Mouse (Mus musculus): ENCODE results near the gene Fgfrl1. TPM values are rescaled to one million over a fixed set of nuclear protein-coding genes. Genes with fewer than 3 reads are reported as not detected.

Fgfrl1 gene
- total RNA-seq, 2 experiments from 2014 or later: 20.0 to 20.6 TPM

GRCm38 (mm10) chr5:108662772-108663171, 29.4 kb upstream of the Fgfrl1 start:
- intact Hi-C loops (cut with DNase I): no loop called here
- DNase-seq (ENCODE audit: low spot score in 2 of 2): no peak

DNA sequence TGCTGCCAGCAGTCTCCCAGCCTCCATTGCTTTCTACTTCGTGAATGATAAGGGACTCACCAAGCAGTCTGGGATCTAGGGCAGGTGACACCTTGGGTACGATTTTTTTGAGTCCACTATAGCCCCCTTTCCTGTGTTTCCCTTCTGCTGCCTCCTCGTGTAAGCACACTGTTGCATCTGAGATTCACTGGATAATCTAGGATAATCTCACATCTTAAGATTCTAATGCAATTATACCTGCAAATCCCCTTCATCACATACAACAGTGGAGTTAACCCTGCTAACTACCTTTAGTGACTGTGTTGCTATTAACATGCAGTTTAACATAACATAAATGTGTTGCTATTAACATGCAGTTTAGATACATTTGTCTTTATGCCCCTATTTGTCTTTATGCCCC, 27.1 kb upstream of the Fgfrl1 start:
- intact Hi-C loops (cut with DNase I): no loop called here
- DNase-seq (ENCODE audit: low spot score in 2 of 2): no peak

DNA sequence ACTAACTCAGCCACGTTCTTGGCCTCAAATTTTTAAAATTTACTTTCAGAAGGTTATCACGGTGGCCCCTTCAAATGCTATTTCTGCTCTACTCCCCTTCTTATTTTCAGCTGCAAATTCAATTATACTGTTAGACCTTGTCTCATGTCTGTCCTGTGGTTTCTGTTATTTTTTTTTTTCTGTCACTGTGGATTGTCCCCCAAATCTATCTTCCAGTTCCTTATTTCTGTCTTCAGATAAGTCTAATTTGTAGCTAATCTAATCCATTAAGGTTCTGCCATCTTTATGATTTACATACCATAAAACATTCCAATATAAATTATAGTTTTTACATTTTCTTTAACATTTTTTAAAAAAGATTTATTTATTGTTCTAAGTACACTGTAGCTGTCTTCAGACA, 24.8 kb upstream of the Fgfrl1 start:
- intact Hi-C loops (cut with DNase I): no loop called here
- no peak for DNase-seq (ENCODE audit: low spot score in 2 of 2)

DNA sequence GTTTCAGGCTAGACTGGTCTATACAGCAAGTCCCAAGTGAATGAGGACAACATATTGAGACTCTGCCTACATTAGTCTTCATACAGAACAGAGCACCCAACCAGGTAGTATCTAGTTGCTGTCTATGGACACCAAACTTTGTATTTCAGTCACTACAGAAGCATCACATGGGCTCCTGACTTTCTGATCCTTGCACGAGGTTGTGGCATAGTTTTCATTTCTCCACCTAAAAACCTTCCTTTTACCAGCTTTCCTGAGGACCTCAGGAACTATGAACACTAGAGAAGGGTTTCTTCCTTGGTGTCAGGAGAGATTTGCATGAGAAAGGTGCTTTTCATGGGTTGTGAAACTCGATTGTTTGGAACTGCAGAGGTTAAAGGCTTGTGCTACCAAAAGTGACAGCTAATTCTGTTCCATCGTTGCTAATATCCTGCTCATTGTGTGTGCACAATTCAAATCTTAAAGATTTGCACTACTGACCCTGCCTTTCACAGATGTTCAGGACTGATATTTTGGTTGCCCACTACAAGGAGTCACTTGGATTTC, 23.7 kb upstream of the Fgfrl1 start:
- no peak for DNase-seq (ENCODE audit: low spot score in 2 of 2)
- intact Hi-C loops (cut with DNase I): no loop called here

GRCm38 (mm10) chr5:108668977-108669936, 22.9 kb upstream of the Fgfrl1 start, which contains the start of gene Dgkq:
Gene Dgkq, minus strand, starts transcription at chr5:108669672.
- intact Hi-C loops (cut with DNase I): no loop called here
- DNase-seq (ENCODE audit: low spot score in 2 of 2): peak; percentile 89 to 93

DNA sequence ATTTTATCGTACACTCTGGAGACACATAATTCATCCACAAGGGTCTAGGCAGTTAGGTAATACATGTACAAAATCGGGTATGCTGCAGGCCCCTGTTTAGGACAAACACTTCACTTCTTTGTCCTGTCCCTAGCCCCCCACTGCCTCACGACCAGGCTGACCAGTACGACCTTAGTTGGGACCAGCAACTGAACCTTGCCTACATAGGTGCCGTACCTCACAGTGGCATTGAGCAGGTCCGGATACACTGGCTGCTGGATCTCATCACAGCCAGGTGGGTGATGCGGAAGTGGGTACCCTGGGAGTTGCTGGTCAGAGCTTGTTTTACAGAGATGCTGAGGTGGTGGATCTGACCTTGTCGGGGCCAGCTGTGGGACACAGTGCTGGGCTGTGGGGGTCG, 22.2 kb upstream of the Fgfrl1 start:
- intact Hi-C loops (cut with DNase I): loop anchor here (2.0 to 10.0 kb wide), 2 partner anchors 57 to 885 kb away; partner anchors contain the start of gene Crlf2
- no peak for DNase-seq (ENCODE audit: low spot score in 2 of 2)

DNA sequence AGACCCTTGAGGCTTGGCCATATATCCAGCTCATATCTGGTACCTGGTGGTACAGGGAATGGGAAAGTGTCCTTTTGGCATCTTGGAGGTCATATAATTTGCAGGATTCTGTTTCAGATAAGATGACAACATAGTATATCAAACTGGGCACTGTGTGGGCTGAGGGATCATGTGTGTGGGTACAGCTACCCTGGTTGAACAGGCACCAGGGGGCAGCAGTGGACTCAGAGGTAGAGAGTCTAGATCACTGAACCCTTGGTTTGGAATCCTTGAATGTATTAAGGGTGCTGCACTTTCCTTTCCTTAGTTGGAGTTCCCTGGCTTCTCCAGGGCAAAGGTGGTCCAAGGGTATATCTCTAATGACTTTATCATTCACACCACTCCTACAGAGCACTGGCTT, 21.4 kb upstream of the Fgfrl1 start:
- intact Hi-C loops (cut with DNase I): loop anchor here (2.0 to 10.0 kb wide), 2 partner anchors 56 to 884 kb away; partner anchors contain the start of gene Crlf2
- DNase-seq (ENCODE audit: low spot score in 2 of 2): no peak

- no peak for DNase-seq (ENCODE audit: low spot score in 2 of 2)
- intact Hi-C loops (cut with DNase I): loop anchor here (2.0 to 10.0 kb wide), 2 partner anchors 55 to 883 kb away; partner anchors contain the start of gene Crlf2
Observed at GRCm38 (mm10) chr5:108671757-108672156, 20.4 kb upstream of the Fgfrl1 start.

- intact Hi-C loops (cut with DNase I): loop anchor here (10.0 kb wide), 1 partner anchor 880 kb away; the partner anchor contains the start of gene Crlf2
- DNase-seq (ENCODE audit: low spot score in 2 of 2): no peak
Observed at GRCm38 (mm10) chr5:108674624-108675023, 17.6 kb upstream of the Fgfrl1 start.

GRCm38 (mm10) chr5:108675251-108675816, 16.8 kb upstream of the Fgfrl1 start, which contains the start of gene Slc26a1:
Gene Slc26a1, minus strand, starts transcription at chr5:108675569.
- intact Hi-C loops (cut with DNase I): loop anchor here (10.0 kb wide), 1 partner anchor 879 kb away; the partner anchor contains the start of gene Crlf2
- no peak for DNase-seq (ENCODE audit: low spot score in 2 of 2)

GRCm38 (mm10) chr5:108676772-108677498, 15.2 kb upstream of the Fgfrl1 start:
- intact Hi-C loops (cut with DNase I): loop anchor here (10.0 kb wide), 1 partner anchor 878 kb away; the partner anchor contains the start of gene Crlf2
- DNase-seq (ENCODE audit: low spot score in 2 of 2): no peak

DNA sequence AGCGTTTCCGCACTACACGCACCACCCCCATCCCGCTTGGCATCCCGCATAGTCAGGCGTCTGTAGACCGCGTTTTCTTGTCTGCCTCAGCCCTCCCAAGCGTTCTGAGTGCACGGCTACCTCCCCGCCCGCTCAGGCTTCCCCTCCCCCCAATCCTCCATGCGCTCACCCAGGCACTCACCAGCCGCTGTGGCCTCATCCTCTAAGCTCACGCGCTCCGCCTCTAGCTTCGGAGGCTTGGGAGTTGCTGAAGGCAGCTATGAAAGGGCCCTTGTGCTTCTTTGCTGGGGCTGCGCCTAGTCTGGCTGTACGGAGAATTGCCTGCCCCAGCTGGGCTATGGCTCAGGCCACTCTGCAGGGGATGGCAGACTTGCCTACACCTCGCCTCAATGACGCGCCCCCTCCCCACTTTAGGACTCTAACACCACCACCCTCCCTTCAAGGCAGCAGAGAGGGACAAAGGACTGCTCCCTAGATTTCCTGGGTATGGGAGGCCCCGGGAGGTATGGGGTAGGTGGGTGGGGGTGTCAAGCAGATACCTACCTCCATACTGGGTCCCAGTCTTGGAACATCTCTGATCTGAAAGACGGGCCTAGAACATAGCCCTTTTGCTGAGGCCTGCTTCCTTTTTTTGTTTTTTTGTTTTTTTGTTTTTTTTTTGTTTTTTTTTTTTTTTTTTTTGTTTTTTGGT, 14.4 kb upstream of the Fgfrl1 start:
- peak; percentile 82 to 92 for DNase-seq (ENCODE audit: low spot score in 2 of 2)

GRCm38 (mm10) chr5:108678296-108678854, 13.8 kb upstream of the Fgfrl1 start:
- intact Hi-C loops (cut with DNase I): loop anchor here (10.0 kb wide), 1 partner anchor 876 kb away; the partner anchor contains the start of gene Crlf2
- DNase-seq (ENCODE audit: low spot score in 2 of 2): no peak

More for the DNA sequence above, 14.4 kb upstream of the Fgfrl1 start:
- intact Hi-C loops (cut with DNase I): loop anchor here (10.0 kb wide), 1 partner anchor 877 kb away; the partner anchor contains the start of gene Crlf2

- DNase-seq (ENCODE audit: low spot score in 2 of 2): no peak
- intact Hi-C loops (cut with DNase I): loop anchor here (10.0 kb wide), 1 partner anchor 875 kb away; the partner anchor contains the start of gene Crlf2
Observed at GRCm38 (mm10) chr5:108679909-108680308, 12.3 kb upstream of the Fgfrl1 start.

GRCm38 (mm10) chr5:108680871-108681270, 11.3 kb upstream of the Fgfrl1 start:
- no peak for DNase-seq (ENCODE audit: low spot score in 2 of 2)

GRCm38 (mm10) chr5:108689091-108689490, 3.1 kb upstream of the Fgfrl1 start:
- DNase-seq (ENCODE audit: low spot score in 2 of 2): peak in 1 of 2 experiments; percentile 34
- intact Hi-C loops (cut with DNase I): no loop called here

More at GRCm38 (mm10) chr5:108680871-108681270, 11.3 kb upstream of the Fgfrl1 start:
- intact Hi-C loops (cut with DNase I): no loop called here

- intact Hi-C loops (cut with DNase I): loop anchor here (10.0 kb wide), 1 partner anchor 1404 kb away; the partner anchor contains the start of genes Gm35315 and Plcxd1
- DNase-seq (ENCODE audit: low spot score in 2 of 2): no peak
Observed at GRCm38 (mm10) chr5:108691152-108691551, 1.0 kb upstream of the Fgfrl1 start.

GRCm38 (mm10) chr5:108693872-108694288, 1.7 kb downstream of the Fgfrl1 start:
- intact Hi-C loops (cut with DNase I): loop anchor here (1.0 to 10.0 kb wide), 2 partner anchors 33 to 1401 kb away; partner anchors contain the start of genes Gm35315 and Plcxd1
- DNase-seq (ENCODE audit: low spot score in 2 of 2): peak; percentile 67 to 70

Measured in left cerebral cortex, postnatal 25 days (tissue).